Mouse (Mus musculus) CH12.LX (cell line): Measurements from ENCODE around the gene Tradd.

Experiments
- BHLHE40 ChIP-seq: IDR thresholded peaks from 2 replicates; pipeline ENCODE4 v1.6.1; 2011; ENCODE audit warnings: mild to moderate bottlenecking, low read depth, low read length, improper control_type of control experiment
- CHD1 ChIP-seq: IDR thresholded peaks from 2 replicates; pipeline ENCODE4 v1.6.1; 2012; ENCODE audit warnings: low read depth, low read length, improper control_type of control experiment, inconsistent platforms
- CTCF ChIP-seq, 2 experiments: IDR thresholded peaks in 1 of 2; conservative IDR thresholded peaks in 1 of 2; 2 replicates each; pipeline ENCODE4 v1.5.1; 2011 to 2012; ENCODE audit warnings: low read depth in 2 of 2, low read length in 2 of 2, improper control_type of control experiment in 1 of 2, inconsistent platforms in 1 of 2, mild to moderate bottlenecking in 1 of 2, moderate library complexity in 1 of 2
- E2F4 ChIP-seq: IDR thresholded peaks from 2 replicates; pipeline ENCODE4 v1.6.1; 2011; ENCODE audit warnings: low read depth, low read length, improper control_type of control experiment; ENCODE audit not compliant: insufficient replicate concordance
- ELF1 ChIP-seq: IDR thresholded peaks from 2 replicates; pipeline ENCODE4 v1.6.1; 2014; ENCODE audit warnings: low read depth, mild to moderate bottlenecking, inconsistent platforms, low read length, improper control_type of control experiment
- EP300 ChIP-seq: IDR thresholded peaks from 2 replicates; pipeline ENCODE4 v1.6.1; 2011; ENCODE audit warnings: low read length, improper control_type of control experiment
- GABPA ChIP-seq: IDR thresholded peaks from 2 replicates; pipeline ENCODE4 v1.6.1; 2012; ENCODE audit warnings: low read depth, low read length, improper control_type of control experiment, inconsistent platforms; ENCODE audit not compliant: insufficient replicate concordance
- POLR2A ChIP-seq: IDR thresholded peaks from 2 replicates; pipeline ENCODE4 v1.6.1; 2011; ENCODE audit warnings: low read depth, mild to moderate bottlenecking, improper control_type of control experiment, low read length
- RCOR1 ChIP-seq: conservative IDR thresholded peaks from 2 replicates; pipeline ENCODE4 v1.6.1; 2012; ENCODE audit warnings: low read depth, mild to moderate bottlenecking, inconsistent platforms, low read length, improper control_type of control experiment
- SIN3A ChIP-seq: IDR thresholded peaks from 2 replicates; pipeline ENCODE4 v1.6.1; 2012; ENCODE audit warnings: low read length, improper control_type of control experiment, inconsistent platforms
- USF2 ChIP-seq: conservative IDR thresholded peaks from 2 replicates; pipeline ENCODE4 v1.6.1; 2011; ENCODE audit warnings: low read depth, low read length, improper control_type of control experiment

- no peak for TF ChIP-seq SIN3A
- TF ChIP-seq E2F4 = no peak
- TF ChIP-seq POLR2A = no peak
- no peak for TF ChIP-seq CTCF (conservative IDR thresholded peaks at IDR 0.05 in 1 of 2, IDR thresholded peaks at IDR 0.05 in 1 of 2; ENCODE audit: low read depth in 2 of 2, low read length in 2 of 2)
- no peak for TF ChIP-seq GABPA
- no peak for TF ChIP-seq BHLHE40
- TF ChIP-seq ELF1 = no peak
- TF ChIP-seq RCOR1 = no peak
- TF ChIP-seq EP300 = no peak
- no peak for TF ChIP-seq CHD1
- no peak for TF ChIP-seq USF2
Observed at GRCm38 (mm10) chr8:105235206-105235605, 29.2 kb downstream of the Tradd start.
